Mouse (Mus musculus): Measurements from ENCODE around the gene Brms1l.

GRCm38 (mm10) chr12:55885449-55885848 is 49.3 kb downstream of the Brms1l start:
- TF ChIP-seq CTCF (IDR thresholded peaks at IDR 0.05; ENCODE audit: low read depth) = 0 out of 2 replicates have a peak, but pooled peaks have one; percentile 18
- TF ChIP-seq EP300 (optimal IDR thresholded peaks at IDR 0.05) = no peak
